Mouse (Mus musculus): ENCODE results near the gene Lgals8. TPM values are rescaled to one million over a fixed set of nuclear protein-coding genes. Genes with fewer than 3 reads are reported as not detected.

The Lgals8 gene
- polyA plus RNA-seq, 1 experiment from 2014 or later, result 7.5 TPM

Other genes starting within 250 kb of the Lgals8 start
- gene Mtr, start 206.8 kb downstream of the Lgals8 start, polyA plus RNA-seq (2016; fragmentation: Nextera tagmentation; extraction: Ambion mirVana), result 20.5 and 24.8 TPM in 2 replicates
- gene Actn2, start 124.2 kb downstream of the Lgals8 start, polyA plus RNA-seq (2016; fragmentation: Nextera tagmentation; extraction: Ambion mirVana), result 1.8 and 2.2 TPM in 2 replicates
- gene Heatr1, start 69.9 kb downstream of the Lgals8 start, polyA plus RNA-seq (2016; fragmentation: Nextera tagmentation; extraction: Ambion mirVana), result 45.0 and 45.5 TPM in 2 replicates
- gene Edaradd, start 55.5 kb upstream of the Lgals8 start, polyA plus RNA-seq (2016; fragmentation: Nextera tagmentation; extraction: Ambion mirVana), result 2.0 and 2.3 TPM in 2 replicates
- gene Ero1lb, start 100.9 kb upstream of the Lgals8 start, polyA plus RNA-seq (2016; fragmentation: Nextera tagmentation; extraction: Ambion mirVana), result 8.2 and 8.5 TPM in 2 replicates